In genomic region chr12:30201031-30201430, GRCm38 (mm10) we compare ENCODE assay signal across 19 mouse cellular contexts.
A peak's percentile ranks its signal among the peaks of the same experiment; 100 is the strongest.
DNase-seq lines count a peak whose midpoint lies in the region; ATAC-seq and TF ChIP-seq lines count a peak whose summit lies in the region.
"Had no signal": no experiment of that assay in that cellular context is flagged by ENCODE, and none has a peak within 500 bp of the region (broad histone marks: within the 10 kb centered on the region; RNA-seq: fewer than 3 reads in every experiment).

No protein-coding gene starts in this region.

- peak overlapping the region; percentile 69 for H3K27ac ChIP-seq in left cerebral cortex, adult 2 months
- H3K27ac ChIP-seq: forebrain, embryonic 10.5 days; forebrain, embryonic 13.5 days; heart, adult 2 months; hindbrain, embryonic 12.5 days; hindbrain, embryonic 15.5 days had no signal

- intact Hi-C loops in left cerebral cortex, adult 2 months (cut with DNase I), result loop anchor here (2.0 to 5.0 kb wide), 2 partner anchors 46 to 380 kb away; no protein-coding TSS in a partner anchor
- intact Hi-C loops in left cerebral cortex, postnatal 14 days (cut with DNase I), result no loop called here

- no peak overlapping the region for H3K4me3 ChIP-seq in left cerebral cortex, adult 2 months
- H3K4me3 ChIP-seq: forebrain, embryonic 10.5 days; forebrain, embryonic 13.5 days; heart, adult 2 months; hindbrain, embryonic 12.5 days; hindbrain, embryonic 15.5 days had no signal

- DNase-seq in frontal cortex, postnatal 36 days (ENCODE audit: low spot score in 2 of 2), result no peak
- no peak for DNase-seq in left cerebral cortex, adult 2 months (ENCODE audit: extremely low spot score in 1 of 2, low spot score in 2 of 2)
- DNase-seq in left cerebral cortex, postnatal 14 days (ENCODE audit: low spot score in 2 of 2), result no peak
- DNase-seq in right cerebral cortex, adult 18-20 months, result peak; percentile 22
- no peak for DNase-seq in right cerebral cortex, postnatal 36 days (ENCODE audit: low spot score in 2 of 2)
- DNase-seq: adrenal gland, adult 8-10 months; adrenal gland, postnatal 25 days; cerebellum, adult 18-20 months; cerebellum, adult 9-10 months; cerebellum, postnatal 14 days; gastrocnemius, postnatal 25 days; heart, adult 2 months had no signal

- peak; percentile 56 for ATAC-seq in frontal cortex, adult (ENCODE audit: low TSS enrichment)
- ATAC-seq: activated CD4-positive, CD25-positive, alpha-beta regulatory T cell, adult 4 months; forebrain, embryonic 13.5 days; forebrain, embryonic 16.5 days had no signal

- TF ChIP-seq CTCF in left cerebral cortex, adult 2 months (IDR thresholded peaks at IDR 0.05), result no peak
